Mouse (Mus musculus) heart, postnatal 0 days (tissue): Measurements from ENCODE around the gene Lingo1.

Experiments used
- CTCF ChIP-seq: IDR thresholded peaks from 2 replicates; pipeline ENCODE4 v1.5.1; 2016; ENCODE audit warnings: antibody characterized with exemption, control low read depth, low read depth
- EP300 ChIP-seq: IDR thresholded peaks from 2 replicates; pipeline ENCODE4 v1.6.1; 2016; ENCODE audit warnings: antibody characterized with exemption, low read depth

- TF ChIP-seq CTCF (no peak), EP300 (no peak)
These were observed 65.3 kb downstream of the Lingo1 start for GRCm38 (mm10) chr9:56730997-56731396.
